Mouse (Mus musculus): ENCODE measurements around the gene Plcb4.
"Not testable (repeated sequence)": the region's sequence is repeated elsewhere in the genome, so short reads cannot be mapped to it uniquely, and the experiment has no call there.

The Plcb4 gene

DNA sequence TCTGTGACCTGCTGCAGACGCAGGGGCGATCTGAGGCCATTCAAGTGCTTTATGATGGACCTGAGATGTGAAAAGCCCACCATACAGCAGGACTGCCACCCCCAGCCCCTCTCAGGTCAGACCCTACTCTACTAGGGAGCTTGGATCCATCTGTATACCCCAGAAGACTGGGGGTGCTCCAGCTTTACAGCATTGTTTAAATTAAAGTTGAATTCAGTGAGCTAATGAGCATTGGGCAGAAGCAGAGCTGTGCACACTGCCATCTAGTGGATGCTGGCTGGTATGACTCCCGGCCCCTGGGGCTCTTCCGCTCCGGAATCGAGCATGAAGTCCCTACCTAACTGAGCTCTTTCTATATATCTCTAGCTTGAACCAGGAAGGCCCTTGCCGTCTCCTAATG, 298.9 kb downstream of the Plcb4 start:
- peak; percentile 32 for DNase-seq (ENCODE audit: low read depth)

DNA sequence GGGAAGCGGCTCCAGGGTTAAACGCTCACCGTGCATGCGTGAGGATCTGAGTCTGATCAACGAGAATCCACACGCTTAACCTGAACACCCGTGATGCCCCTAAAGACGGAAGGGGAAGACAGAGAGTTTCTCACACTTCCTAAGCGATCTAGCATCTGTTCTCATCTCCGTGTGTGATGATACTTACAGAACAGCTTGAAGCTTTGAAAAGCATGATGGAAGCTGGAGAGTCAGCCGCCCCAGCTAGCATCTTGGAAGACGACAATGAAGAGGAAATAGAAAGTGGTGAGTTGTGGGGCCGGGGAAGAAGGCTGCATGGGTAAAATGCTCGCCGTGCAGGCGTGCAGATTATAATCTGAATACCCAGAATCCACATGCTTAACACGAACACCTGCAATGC, 299.6 kb downstream of the Plcb4 start:
- DNase-seq (ENCODE audit: low read depth) = no peak

DNA sequence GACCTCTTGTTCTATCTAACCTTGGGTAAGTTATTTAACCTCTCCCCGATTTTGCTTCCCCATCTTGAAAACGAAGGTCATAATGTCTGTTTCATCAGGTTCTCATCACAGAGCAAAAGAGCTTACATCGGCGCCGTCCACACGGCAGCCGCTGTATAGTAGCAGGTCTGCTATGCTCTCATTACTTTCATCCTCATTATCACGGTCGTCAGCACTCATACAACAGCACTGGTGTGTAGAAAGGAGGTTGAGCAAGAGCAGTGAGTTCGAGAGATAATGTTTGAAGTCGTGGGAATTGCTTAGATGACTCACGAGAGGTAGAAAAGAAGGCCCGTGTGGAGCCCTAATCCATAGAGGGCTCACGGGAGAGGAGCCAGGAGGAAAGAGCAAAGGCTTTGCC, 304.3 kb downstream of the Plcb4 start:
- no peak for DNase-seq (ENCODE audit: low read depth)

DNA sequence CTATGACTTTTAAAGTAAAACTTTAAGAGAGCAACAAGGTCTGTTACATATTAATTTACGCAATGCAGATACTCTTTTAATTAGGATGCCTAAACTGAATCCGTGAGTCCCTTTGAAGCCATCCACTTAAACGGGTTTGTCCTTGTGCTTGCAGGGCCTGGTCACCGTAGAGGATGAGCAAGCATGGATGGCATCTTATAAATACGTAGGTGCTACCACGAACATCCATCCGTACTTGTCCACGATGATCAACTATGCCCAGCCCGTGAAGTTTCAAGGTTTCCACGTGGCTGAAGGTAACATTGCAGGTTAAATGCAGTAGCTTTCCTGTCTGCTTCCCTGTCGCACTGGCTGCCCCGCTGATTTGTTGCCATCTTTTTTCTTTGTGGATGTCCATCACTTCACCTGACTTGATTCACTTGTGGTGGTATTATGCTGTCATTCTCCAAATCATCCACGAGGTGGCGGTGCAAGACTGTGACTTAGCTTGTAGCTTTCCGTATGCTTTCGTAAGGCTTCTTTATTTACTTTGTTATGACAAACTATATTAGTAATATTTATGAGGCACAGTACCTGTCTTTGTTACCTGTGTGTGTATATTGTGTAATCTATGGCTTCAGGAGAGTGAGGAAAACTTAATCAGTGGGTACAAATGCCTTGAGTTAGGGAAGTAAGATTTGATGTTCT, 308.2 kb downstream of the Plcb4 start:
- peak; percentile 54 for DNase-seq (ENCODE audit: low read depth)

DNA sequence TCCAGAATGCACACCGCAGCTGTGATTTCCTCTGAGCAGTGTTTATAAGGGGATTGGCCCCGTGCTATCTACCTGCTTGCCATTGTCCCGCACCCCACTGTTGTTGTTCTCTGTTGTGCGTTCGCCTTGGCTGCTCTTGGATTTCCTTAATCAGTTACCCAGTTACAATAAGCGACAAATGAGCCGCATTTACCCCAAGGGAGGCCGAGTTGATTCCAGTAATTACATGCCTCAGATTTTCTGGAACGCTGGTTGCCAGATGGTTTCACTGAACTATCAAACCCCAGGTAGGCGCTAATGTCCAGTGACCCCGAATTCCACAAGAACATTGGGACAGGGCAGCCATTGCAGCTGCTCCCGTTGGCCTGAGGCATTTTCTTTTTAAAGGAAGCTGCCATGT, 309.3 kb downstream of the Plcb4 start:
- DNase-seq (ENCODE audit: low read depth) = no peak

DNA sequence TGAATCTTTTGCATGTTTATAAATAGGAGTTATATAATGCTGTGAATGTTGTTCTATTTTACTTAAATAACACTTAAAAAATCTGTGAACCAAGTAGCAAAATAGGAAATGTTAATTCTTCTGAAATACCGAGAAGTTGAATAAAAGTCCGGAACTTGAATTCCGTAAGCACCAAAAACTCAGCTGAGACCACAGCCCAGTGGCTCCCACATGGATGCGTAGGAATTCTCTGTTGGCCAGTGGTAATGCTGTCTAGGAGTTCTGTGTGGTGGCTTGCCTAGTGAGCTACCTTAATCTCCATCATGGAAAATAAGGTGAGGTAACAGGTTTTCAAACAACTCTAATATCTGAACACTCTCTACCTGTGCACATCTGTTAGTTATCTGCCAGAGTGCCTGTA, 312.1 kb downstream of the Plcb4 start:
- DNase-seq (ENCODE audit: low read depth) = no peak

DNA sequence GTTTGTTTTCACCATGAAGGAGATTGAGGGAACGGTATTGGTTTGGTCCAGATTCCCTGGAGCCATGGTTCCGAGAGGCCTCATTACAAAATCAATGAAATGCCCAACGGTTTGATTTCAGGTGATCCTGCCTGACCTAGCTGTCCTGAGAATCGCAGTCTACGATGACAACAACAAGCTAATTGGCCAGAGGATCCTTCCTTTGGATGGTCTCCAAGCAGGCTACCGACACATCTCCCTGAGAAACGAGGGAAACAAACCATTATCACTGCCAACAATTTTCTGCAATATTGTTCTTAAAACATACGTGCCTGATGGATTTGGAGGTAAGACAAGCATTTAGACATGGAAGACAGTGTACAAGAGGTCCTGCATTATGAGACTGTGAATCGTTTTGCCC, 317.2 kb downstream of the Plcb4 start:
- DNase-seq (ENCODE audit: low read depth) = no peak

DNA sequence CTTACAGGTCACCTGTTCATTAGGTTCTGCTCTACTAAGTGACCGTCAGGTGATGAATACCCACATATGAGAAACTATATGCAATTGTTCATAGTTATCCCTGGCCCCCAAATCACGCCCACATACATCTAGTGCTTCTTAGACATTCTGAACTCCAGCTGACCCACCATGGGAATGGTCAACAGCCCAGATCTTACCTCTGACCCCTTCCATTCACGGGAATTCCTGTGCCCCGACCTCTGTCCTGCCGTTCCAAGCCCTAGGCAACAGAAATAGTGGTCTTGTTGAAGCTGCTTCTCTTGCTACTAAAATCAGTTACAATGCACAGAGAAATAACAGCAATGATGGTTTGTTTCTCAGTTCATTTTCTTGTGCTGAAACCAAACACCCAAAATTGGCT, 320.0 kb downstream of the Plcb4 start:
- DNase-seq (ENCODE audit: low read depth) = no peak

DNA sequence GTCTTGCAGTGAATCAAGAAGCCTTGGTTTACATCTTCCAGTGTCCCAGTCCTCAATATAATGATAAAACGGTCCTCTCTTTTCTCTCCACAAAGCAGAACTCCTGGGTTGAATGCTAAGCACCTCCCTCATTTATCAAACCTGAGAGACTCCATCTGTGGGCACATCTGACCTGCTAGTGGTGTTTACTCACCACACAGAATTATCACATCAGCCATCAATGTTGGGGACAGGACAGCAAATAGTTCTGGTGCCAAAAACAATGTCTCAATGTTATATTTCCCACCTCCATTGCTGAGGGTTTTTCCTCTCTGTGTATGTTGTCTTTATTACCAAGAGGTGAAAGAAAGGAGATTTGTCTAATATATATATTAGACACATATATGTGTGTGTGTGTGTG, 321.6 kb downstream of the Plcb4 start:
- no peak for DNase-seq (ENCODE audit: low read depth)

DNA sequence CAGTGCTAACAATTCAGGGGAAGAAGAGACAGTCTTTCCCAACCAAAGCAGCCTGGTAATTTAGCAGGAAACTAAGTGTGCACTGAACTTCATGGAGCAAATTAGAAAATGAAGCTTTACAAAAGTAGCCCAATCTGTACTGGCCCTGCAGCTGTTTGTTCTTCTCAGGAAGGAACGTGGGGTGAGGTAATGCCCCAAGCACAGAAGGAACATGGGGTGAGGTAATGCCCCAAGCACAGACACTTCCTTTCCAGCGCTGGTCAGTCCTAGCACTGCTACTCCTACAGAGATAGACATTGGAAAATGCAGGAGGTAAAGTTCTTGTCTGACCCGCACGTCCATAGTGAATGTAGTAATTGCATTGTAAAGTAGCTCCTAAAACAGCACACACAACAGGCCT, 325.2 kb downstream of the Plcb4 start:
- DNase-seq (ENCODE audit: low read depth) = no peak

DNA sequence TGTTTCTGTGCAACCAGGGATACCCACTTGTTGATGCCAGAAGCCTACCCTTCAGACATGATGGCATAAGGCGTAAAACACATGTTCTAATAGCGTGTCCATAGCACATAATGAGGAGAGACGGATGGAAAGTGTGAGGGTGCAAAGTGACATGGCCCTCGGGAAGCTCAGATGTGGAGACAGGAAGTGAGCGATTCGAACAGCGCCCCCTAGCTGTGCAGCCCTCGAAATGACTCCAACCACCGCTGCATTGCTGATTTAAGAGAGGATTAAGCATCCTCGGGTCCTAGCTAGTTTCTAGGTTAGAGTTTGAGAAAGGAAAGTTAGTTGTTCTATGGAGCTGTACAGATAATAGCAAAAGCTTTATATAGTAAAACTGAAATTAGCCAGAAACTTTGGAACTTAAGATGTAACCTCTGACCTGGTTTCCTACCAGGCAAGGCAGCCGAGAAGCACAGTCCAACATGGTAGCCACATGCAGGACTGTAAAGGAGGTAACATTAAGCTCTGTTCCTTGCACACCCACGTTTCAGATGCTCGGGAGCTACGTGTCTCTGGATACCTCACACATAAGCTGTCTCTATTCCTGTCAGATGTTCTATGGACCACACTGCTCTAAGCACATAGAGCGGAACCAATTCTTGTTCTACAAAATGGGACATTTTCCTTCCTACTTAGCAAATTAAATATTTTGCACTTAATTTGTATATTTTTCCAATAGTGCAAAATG, 326.9 kb downstream of the Plcb4 start:
- no peak for DNase-seq (ENCODE audit: low read depth)

DNA sequence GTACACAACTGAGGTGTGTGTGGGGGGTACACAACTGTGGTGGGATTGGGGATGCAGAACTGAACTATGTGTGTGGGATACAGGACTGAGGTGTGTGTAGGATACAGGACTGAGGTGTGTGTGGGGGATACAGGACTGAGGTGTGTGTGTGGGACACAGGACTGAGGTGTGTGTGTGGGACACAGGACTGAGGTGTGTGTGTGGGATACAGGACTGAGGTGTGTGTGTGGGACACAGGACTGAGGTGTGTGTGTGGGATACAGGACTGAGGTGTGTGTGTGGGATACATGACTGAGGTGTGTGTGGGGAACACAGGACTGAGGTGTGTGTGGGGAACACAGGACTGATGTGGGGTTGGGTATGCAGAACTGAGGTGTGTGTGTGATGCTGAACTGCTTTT, 329.7 kb downstream of the Plcb4 start:
- DNase-seq (ENCODE audit: low read depth) = peak; percentile 2

DNA sequence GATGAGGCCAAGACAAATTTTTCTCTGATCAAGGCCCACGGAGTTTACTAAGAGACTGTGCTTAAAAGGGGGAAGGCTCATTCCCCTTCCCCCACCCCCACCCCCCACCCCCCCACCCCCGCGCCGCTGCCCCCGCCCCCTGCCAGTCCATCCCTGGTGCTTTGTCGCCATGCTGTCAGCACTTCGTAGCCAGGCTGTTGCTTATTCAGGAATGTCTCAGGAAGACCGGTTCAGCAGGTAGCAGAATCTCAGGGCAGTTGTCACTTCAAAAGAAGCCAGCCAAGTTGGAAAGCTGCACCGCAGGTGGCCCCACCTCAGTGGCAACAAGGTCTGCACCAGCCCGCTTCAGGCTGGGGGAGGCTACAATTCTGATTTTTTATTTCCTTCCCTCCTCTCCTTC, 331.9 kb downstream of the Plcb4 start:
- not testable (repeated sequence) for DNase-seq (ENCODE audit: low read depth)

DNA sequence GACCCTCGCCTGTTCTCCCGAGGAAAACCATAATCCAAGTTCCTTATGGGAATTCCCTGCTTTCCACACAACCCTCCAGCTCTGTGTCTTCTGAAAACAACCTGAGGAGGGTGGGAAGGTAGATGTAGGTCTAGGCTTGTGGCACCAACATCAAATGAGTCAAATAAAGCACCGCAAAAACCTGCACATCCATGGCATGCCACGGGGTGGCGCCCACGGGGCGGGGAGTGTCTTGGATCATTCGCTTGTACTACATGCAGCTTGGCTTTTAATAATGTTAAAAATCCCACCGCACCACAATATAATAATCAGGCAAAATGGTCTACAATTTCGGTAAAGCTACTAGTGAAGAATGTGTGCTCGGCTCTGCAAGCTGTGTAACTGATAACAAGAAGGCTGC, 334.5 kb downstream of the Plcb4 start:
- DNase-seq (ENCODE audit: low read depth) = peak; percentile 15

DNA sequence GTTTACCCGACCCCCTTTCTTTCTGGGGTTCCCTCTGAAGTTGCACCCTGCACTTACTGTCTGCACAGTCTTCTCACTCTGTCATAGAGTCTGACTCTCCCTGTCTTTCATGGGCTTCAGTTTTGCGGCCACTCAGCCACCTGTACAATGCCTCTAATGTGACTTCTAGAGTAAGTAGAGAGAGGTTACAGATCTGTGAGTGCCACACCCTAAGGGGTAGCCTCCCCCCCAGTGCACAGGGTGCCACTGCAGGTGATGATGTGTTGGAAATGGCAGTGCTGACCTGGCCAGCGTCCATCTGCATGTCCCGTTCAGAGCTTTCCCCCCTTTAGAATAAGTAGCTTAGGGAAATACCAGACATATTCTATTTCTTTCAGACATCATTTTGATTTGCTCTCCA, 336.4 kb downstream of the Plcb4 start:
- no peak for DNase-seq (ENCODE audit: low read depth)

DNA sequence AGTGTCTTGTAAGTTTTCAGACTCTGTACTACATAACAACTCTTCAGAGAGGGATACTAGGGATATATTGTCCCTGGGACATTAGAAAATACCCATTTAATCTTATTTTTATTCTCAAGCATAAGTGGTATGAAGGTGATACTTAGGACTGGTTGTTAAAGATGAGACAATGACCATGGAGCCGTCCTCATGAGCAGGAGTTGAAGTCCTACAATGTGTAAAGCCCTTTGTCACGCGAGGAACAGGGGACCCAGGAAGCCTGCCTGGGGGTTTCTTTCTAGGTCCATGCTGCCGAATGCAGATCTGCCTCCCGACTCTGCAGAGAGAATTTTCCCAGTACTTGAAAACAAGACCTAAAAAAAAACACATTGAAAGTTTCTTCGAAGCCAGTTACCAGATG, 338.1 kb downstream of the Plcb4 start:
- DNase-seq (ENCODE audit: low read depth) = no peak

DNA sequence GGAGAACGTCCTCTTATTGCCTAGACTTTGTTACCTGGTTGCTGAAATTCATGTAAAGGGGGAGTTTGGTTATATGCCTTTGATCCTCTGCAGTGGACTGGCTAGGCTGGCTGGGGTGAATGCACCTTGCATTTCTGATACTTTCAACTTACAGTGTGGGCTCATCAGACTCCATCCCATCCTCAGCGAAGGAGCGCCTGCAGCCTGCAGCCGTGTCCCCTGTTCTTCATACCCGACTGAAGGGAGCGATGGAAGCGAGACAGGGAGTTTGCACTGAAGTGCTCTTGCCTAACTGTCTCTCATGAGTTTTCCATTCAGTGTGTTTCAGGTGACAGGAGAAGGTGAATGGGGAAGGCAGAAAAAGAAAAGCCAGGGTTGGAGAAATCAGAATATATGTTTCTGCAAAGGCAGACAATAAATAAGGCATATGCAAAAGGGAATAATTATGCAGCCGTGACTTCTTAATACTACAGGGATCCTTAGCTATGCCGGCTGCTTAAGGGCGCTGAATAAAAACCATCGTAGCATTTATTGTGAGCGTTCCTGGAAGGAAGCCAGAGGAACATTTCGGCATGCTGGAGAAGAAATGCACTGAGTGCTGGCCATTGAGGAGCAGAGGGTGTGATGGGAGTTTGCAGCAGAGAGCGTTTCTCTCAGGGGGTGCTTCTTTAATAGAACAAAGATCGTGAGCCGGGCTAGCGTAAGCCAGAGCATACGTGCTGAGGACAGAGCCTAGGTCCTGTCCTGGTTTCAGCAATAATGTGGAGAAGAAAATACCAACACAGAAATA, 338.7 kb downstream of the Plcb4 start:
- DNase-seq (ENCODE audit: low read depth) = no peak

DNA sequence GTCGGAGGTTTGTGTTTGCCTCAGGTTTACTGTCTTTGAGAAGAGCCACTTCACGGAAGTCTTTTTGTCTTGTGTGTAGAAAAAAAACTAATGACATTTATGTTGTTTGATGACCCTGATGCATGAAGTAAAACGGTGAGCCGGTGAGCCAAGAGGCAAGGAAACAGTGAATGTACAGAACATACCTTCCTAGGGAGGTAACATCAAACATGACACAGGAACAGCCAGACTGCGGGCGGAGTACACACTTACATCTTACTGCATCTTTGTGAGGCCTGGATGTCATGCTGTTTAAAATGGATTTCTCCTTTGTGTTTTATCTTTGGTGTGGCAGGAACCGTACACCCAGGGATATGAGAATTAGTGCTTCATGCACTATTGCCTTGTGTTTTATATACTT, 340.1 kb downstream of the Plcb4 start:
- DNase-seq (ENCODE audit: low read depth) = no peak

DNA sequence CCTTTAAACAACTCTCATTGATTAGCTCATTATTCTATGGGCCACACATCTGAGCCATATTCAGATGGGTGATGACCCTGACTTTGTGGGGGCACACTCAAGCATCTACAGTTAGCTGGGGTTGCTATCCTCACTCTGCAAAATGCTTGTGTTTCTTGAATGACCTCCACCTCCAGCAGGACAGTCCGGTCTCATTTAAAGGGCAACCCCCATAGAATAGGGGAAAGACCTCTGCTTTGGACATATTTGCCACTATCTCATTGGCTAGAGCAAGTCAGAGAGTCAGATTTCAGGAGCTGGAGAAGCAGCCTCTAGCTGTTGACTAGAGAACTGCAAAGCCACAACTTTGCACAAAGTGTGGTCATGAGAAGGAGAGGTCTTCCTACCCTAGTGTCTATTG, 340.6 kb downstream of the Plcb4 start:
- DNase-seq (ENCODE audit: low read depth) = no peak

DNA sequence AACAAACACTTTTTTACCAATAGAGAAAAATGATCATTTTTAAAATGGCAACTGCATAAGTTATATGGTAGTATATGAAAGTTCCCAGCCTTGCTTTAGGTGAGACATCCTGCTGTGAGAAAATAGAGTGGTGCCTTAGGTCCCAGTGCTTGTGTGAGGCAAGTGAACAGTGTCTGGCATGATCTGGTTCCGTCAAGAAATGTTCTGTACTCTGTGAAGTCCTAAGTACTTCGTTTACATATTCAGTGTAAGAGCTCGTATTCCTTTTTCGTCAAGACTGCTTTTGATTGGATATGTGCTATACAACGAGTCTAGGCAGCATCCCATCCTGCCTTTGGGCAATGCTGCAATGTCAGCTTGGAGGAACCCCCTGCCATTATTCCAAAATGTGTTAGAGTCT, 342.1 kb downstream of the Plcb4 start:
- DNase-seq (ENCODE audit: low read depth) = no peak

DNA sequence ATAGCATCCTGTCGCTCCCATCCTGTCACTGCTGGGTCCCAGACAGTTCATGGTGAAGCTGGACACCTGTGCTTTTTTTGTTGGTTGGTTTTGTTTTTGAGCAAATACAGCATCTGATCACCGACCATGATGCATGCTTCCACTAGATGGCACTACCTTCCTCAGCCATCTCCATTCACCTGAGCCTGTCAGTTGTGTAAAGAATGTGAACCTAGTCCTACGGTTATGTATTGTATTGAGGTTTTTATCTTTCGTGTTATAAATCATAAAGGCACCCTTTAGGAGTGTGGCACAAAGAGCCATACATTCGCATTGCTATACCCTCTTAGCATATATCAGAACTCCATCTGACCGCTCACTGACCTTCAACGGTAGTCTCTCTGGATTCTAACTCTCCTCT, 343.3 kb downstream of the Plcb4 start:
- DNase-seq (ENCODE audit: low read depth) = peak; percentile 16

DNA sequence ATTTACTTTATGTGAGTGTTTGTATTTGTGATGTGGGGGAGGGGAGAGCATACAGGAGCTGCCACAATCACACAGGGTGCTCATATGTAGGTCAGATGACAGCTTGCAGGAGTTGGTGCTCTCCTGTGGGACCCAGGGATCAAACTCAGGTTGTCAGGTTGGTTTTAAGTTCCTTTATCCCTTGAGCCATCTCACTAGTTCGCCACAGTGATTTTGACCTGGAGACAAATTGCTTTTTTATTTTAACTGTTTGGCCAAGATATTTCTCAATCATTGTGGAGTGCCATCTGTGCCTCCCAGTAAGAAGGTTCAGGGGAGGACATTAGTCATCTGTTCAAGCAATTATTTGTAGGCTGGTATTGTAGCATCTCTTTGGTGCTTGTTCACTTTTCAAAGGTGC, 345.0 kb downstream of the Plcb4 start:
- no peak for DNase-seq (ENCODE audit: low read depth)

DNA sequence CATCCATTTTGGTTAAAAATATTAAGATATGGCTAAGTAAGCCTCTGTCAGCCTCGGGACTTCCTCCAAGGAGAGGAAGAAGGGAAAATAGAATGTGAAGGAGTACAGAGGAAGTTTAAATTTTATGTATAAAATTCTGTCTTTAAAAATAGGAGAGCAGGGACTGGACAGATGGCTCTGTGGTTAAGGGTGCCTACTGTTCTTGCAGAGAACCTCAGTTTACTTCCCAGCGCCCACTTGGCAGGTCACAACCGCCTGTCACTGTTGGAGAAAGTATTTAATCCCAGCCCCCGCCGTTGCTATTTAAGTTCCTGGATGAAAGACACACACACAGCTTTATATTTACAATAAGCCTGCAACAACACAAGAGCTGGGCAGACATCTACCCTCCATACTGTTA, 347.5 kb downstream of the Plcb4 start:
- no peak for DNase-seq (ENCODE audit: low read depth)
